Mouse (Mus musculus): ENCODE measurements around the gene Foxk1. TPM values are rescaled to one million over a fixed set of nuclear protein-coding genes. Genes with fewer than 3 reads are reported as not detected.
A peak's percentile ranks its signal among the peaks of the same experiment; 100 is the strongest.

Foxk1 gene
- total and polyA plus RNA-seq, 3 experiments = 8.2 to 20.2 TPM; not detected in 1

DNA sequence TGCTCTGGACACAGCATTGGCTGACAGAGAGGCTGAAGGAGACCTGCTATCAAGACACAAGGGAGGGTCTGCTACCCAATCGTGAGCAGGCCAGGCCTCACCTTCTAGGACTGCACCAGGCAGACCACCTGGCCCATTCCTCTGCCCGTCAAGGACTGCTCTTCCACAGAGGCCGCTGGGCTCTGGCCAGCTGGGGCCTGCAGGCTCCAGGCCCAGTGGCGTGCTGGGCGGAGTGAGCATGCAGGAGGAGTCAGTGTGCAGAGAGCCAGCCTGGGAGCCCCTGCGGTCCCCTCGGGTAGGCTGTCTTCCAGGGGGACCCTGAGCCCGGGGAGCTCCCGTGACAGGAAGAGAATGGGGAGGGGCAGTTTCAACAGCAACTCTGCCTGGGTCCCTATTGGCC is 85.4 kb downstream of the Foxk1 start:
- H3K9me3 ChIP-seq (replicated peaks; ENCODE audit: insufficient read depth, low read length) = no peaks in the 10 kb centered on the region
- no peak for TF ChIP-seq MAZ (IDR thresholded peaks at IDR 0.05; ENCODE audit: low read depth, low read length)
- TF ChIP-seq RCOR1 (IDR thresholded peaks at IDR 0.05; ENCODE audit: low read depth, low read length) = no peak
- no peak for TF ChIP-seq ZKSCAN1 (IDR thresholded peaks at IDR 0.05; ENCODE audit: low read depth, low read length)
- TF ChIP-seq POLR2A (IDR thresholded peaks at IDR 0.05; ENCODE audit: control insufficient read depth in 1 of 2, insufficient read depth in 1 of 2, low read depth in 1 of 2, low read length in 2 of 2, poor library complexity in 1 of 2) = no peak
- TF ChIP-seq MEF2A (IDR thresholded peaks at IDR 0.05; ENCODE audit: extremely low read depth, insufficient replicate concordance, low read depth, low read length, poor library complexity, severe bottlenecking) = no peak
- TF ChIP-seq ZMIZ1 (IDR thresholded peaks at IDR 0.05; ENCODE audit: low read depth, low read length) = no peak
- TF ChIP-seq USF1 (IDR thresholded peaks at IDR 0.05; ENCODE audit: low read depth, low read length) = no peak
- TF ChIP-seq E2F4 (IDR thresholded peaks at IDR 0.05; ENCODE audit: borderline replicate concordance, low read depth, low read length) = no peak
- no peak for TF ChIP-seq SIN3A (IDR thresholded peaks at IDR 0.05; ENCODE audit: low read length)
- no peak for TF ChIP-seq JUND (IDR thresholded peaks at IDR 0.05; ENCODE audit: low read depth, low read length)
- no peak for TF ChIP-seq HCFC1 (IDR thresholded peaks at IDR 0.05; ENCODE audit: low read depth, low read length)
- no peak for TF ChIP-seq ZNF384 (IDR thresholded peaks at IDR 0.05; ENCODE audit: low read depth, low read length)
- no peak for TF ChIP-seq ETS1 (IDR thresholded peaks at IDR 0.05; ENCODE audit: low read depth, low read length)
- TF ChIP-seq MYC (IDR thresholded peaks at IDR 0.05; ENCODE audit: low read depth, low read length) = no peak
- TF ChIP-seq SMC3 (IDR thresholded peaks at IDR 0.05; ENCODE audit: low read depth, low read length) = no peak
- TF ChIP-seq CHD1 (IDR thresholded peaks at IDR 0.05; ENCODE audit: low read depth, low read length) = no peak
- no peak for TF ChIP-seq POLR2AphosphoS2 (IDR thresholded peaks at IDR 0.05; ENCODE audit: low read length)
- no peak for TF ChIP-seq TAL1 (IDR thresholded peaks at IDR 0.05; ENCODE audit: low read length)
- H3K4me1 ChIP-seq (ENCODE audit: control insufficient read depth in 1 of 2, insufficient read depth in 2 of 2, low read length in 2 of 2) = no peaks in the 10 kb centered on the region
- no peak overlapping the region for H3K27ac ChIP-seq (ENCODE audit: control insufficient read depth, low read depth, low read length)
- H3K9ac ChIP-seq (ENCODE audit: control insufficient read depth, low read depth, low read length, poor library complexity, severe bottlenecking) = no peak overlapping the region
- DNase-seq (ENCODE audit: low read depth, low spot score) = no peak
- H3K4me3 ChIP-seq (ENCODE audit: control insufficient read depth in 1 of 2, insufficient read depth in 1 of 2, low read depth in 2 of 2, low read length in 2 of 2) = no peak overlapping the region
- H3K36me3 ChIP-seq (ENCODE audit: control insufficient read depth in 1 of 2, insufficient read depth in 2 of 2, low read length in 2 of 2) = no peaks in the 10 kb centered on the region
- H3K27me3 ChIP-seq (ENCODE audit: control insufficient read depth in 1 of 2, insufficient read depth in 2 of 2, low read length in 2 of 2) = no peaks in the 10 kb centered on the region
- no peaks in the 10 kb centered on the region for H3K79me2 ChIP-seq (ENCODE audit: control insufficient read depth, insufficient read depth, low read length, poor library complexity)

GRCm38 (mm10) chr5:142489955-142490707 is 88.8 kb downstream of the Foxk1 start:
- peak; percentile 58; the same call in 1 of the 2 replicates for TF ChIP-seq TBP (IDR thresholded peaks at IDR 0.05; ENCODE audit: low read depth, low read length)
- TF ChIP-seq UBTF (IDR thresholded peaks at IDR 0.05; ENCODE audit: borderline replicate concordance, insufficient read depth, low read depth, low read length) = no peak
- DNase-seq (ENCODE audit: low read depth, low spot score) = no peak
- H3K9ac ChIP-seq (ENCODE audit: control insufficient read depth, low read depth, low read length, poor library complexity, severe bottlenecking) = no peak overlapping the region
- no peaks in the 10 kb centered on the region for H3K36me3 ChIP-seq (ENCODE audit: control insufficient read depth in 1 of 2, insufficient read depth in 2 of 2, low read length in 2 of 2)
- H3K79me2 ChIP-seq (ENCODE audit: control insufficient read depth, insufficient read depth, low read length, poor library complexity) = no peaks in the 10 kb centered on the region
- no peak overlapping the region for H3K27ac ChIP-seq (ENCODE audit: control insufficient read depth, low read depth, low read length)
- H3K9me3 ChIP-seq (replicated peaks; ENCODE audit: insufficient read depth, low read length) = no peaks in the 10 kb centered on the region
- H3K27me3 ChIP-seq (ENCODE audit: control insufficient read depth in 1 of 2, insufficient read depth in 2 of 2, low read length in 2 of 2) = peaks cover 0 to 4% of the 10 kb centered on the region in 2 experiments; a peak in 2 of 4 replicates
- no peak overlapping the region for H3K4me3 ChIP-seq (ENCODE audit: control insufficient read depth in 1 of 2, insufficient read depth in 1 of 2, low read depth in 2 of 2, low read length in 2 of 2)
- no peaks in the 10 kb centered on the region for H3K4me1 ChIP-seq (ENCODE audit: control insufficient read depth in 1 of 2, insufficient read depth in 2 of 2, low read length in 2 of 2)

All from MEL (cell line).